In genomic region chr4:85434734-85435133, GRCm38 (mm10) we compare ENCODE assay signal across 14 mouse cellular contexts.
DNase-seq lines count a peak whose midpoint lies in the region; ATAC-seq and TF ChIP-seq lines count a peak whose summit lies in the region.
"Had no signal": no experiment of that assay in that cellular context is flagged by ENCODE, and none has a peak within 500 bp of the region (broad histone marks: within the 10 kb centered on the region; RNA-seq: fewer than 3 reads in every experiment).

No protein-coding gene starts in this region.

- no peak overlapping the region for H3K4me3 ChIP-seq in lung, adult 2 months (replicated peaks; ENCODE audit: extremely low read depth, low read depth, low read length)
- H3K4me3 ChIP-seq: heart, embryonic 15.5 days; lung, embryonic 15.5 days had no signal

- DNase-seq in gastrocnemius, adult 18-20 months (ENCODE audit: low spot score) = peak; percentile 83
- no peak for DNase-seq in gastrocnemius, postnatal 4 days (ENCODE audit: low spot score in 2 of 2)
- peak; percentile 10 for DNase-seq in lung, postnatal 36 days
- no peak for DNase-seq in lung, adult 2 months
- peak; percentile 10 for DNase-seq in hindlimb bud, embryonic 11.5 days (ENCODE audit: extremely low spot score, low read depth, low spot score)
- DNase-seq in cerebellum, postnatal 10 days = no peak
- no peak for DNase-seq in c-Kit-positive CD71-positive TER-119-positive erythroid progenitor cells, embryonic 14.5 days (ENCODE audit: low spot score)
- DNase-seq: cerebellum, adult 8-10 months; kidney, adult 8-10 months; midbrain, embryonic 14.5 days had no signal

- WGBS in lung, adult 2 months = 39% methylated on average over 8 of the region's 8 CpGs

- no peak for TF ChIP-seq POLR2A in lung, adult 2 months (IDR thresholded peaks at IDR 0.05; ENCODE audit: borderline replicate concordance, extremely low read depth, low read depth, low read length)

- no peak for TF ChIP-seq CTCF in lung, adult 2 months (IDR thresholded peaks at IDR 0.05; ENCODE audit: insufficient read depth, low read length)

- no peak for ATAC-seq in megakaryocyte progenitor cell, adult 5-6 weeks (replicated peaks; ENCODE audit: poor library complexity)
- ATAC-seq: forebrain, embryonic 14.5 days had no signal

- H3K4me1 ChIP-seq in lung, adult 2 months (ENCODE audit: control insufficient read depth, insufficient read depth, low read length) = no peaks in the 10 kb centered on the region
- H3K4me1 ChIP-seq: heart, embryonic 15.5 days; lung, embryonic 15.5 days had no signal

Comparison
In these comparisons a context has a peak if more than half of its experiments do, and no peak if none do; other contexts are left out.
1. DNase-seq: peak in gastrocnemius, adult 18-20 months (single experiment), lung, postnatal 36 days (single experiment) and hindlimb bud, embryonic 11.5 days (single experiment); none in gastrocnemius, postnatal 4 days (0 of 2), lung, adult 2 months (single experiment), cerebellum, postnatal 10 days (0 of 2) and c-Kit-positive CD71-positive TER-119-positive erythroid progenitor cells, embryonic 14.5 days (single experiment).